Mouse (Mus musculus): ENCODE results near the gene Clca2.

GRCm38 (mm10) chr3:145103321-145103720, 4.1 kb upstream of the Clca2 start:
- TF ChIP-seq POLR2A (IDR thresholded peaks at IDR 0.05; ENCODE audit: insufficient read depth, low read depth, low read length) (no peak), CTCF (IDR thresholded peaks at IDR 0.05; ENCODE audit: insufficient read depth, low read depth, low read length) (no peak)
